Comparison of ENCODE assay signal across 10 mouse cellular contexts in genomic region chr4:127536952-127537351, GRCm38 (mm10).
DNase-seq lines count a peak whose midpoint lies in the region; ATAC-seq lines count a peak whose summit lies in the region.
"Had no signal": no experiment of that assay in that cellular context is flagged by ENCODE, and none has a peak within 500 bp of the region (broad histone marks: within the 10 kb centered on the region; RNA-seq: fewer than 3 reads in every experiment).

No protein-coding gene starts in this region.

- no peaks in the 10 kb centered on the region for H3K4me1 ChIP-seq in kidney, embryonic 15.5 days
- peaks cover 4% of the 10 kb centered on the region; the same call in 1 of the 2 replicates for H3K4me1 ChIP-seq in midbrain, embryonic 14.5 days (ENCODE audit: control insufficient read depth, insufficient read depth, low read length)
- H3K4me1 ChIP-seq in midbrain, embryonic 15.5 days, result no peaks in the 10 kb centered on the region
- no peaks in the 10 kb centered on the region for H3K4me1 ChIP-seq in embryonic facial prominence, embryonic 10.5 days
- H3K4me1 ChIP-seq: megakaryocyte, embryonic 14.5 days had no signal

- no peak overlapping the region for H3K27ac ChIP-seq in kidney, embryonic 15.5 days
- H3K27ac ChIP-seq in midbrain, embryonic 14.5 days (replicated peaks; ENCODE audit: low read depth, low read length), result no peak overlapping the region
- H3K27ac ChIP-seq in midbrain, embryonic 15.5 days, result no peak overlapping the region
- no peak overlapping the region for H3K27ac ChIP-seq in embryonic facial prominence, embryonic 10.5 days (replicated peaks)

- ATAC-seq in kidney, embryonic 15.5 days (replicated peaks; ENCODE audit: low FRiP score), result no peak
- ATAC-seq in midbrain, embryonic 14.5 days (ENCODE audit: low FRiP score, low TSS enrichment), result no peak
- no peak for ATAC-seq in midbrain, embryonic 15.5 days (replicated peaks)

- DNase-seq in cerebellum, postnatal 10 days, result peak; percentile 70 to 74
- DNase-seq in cerebellum, adult 9-10 months, result no peak
- peak; percentile 5 for DNase-seq in kidney, postnatal 14 days
- peak; percentile 65 for DNase-seq in midbrain, embryonic 14.5 days
- peak; percentile 18 for DNase-seq in embryonic facial prominence, embryonic 10.5 days (ENCODE audit: low spot score)
- no peak for DNase-seq in yolk sac, embryonic 10.5 days (ENCODE audit: low spot score)

- H3K4me3 ChIP-seq in kidney, embryonic 15.5 days (replicated peaks), result no peak overlapping the region
- no peak overlapping the region for H3K4me3 ChIP-seq in midbrain, embryonic 14.5 days (replicated peaks; ENCODE audit: low read depth, low read length)
- H3K4me3 ChIP-seq in midbrain, embryonic 15.5 days, result no peak overlapping the region
- H3K4me3 ChIP-seq in embryonic facial prominence, embryonic 10.5 days, result no peak overlapping the region
- H3K4me3 ChIP-seq: megakaryocyte, embryonic 14.5 days had no signal

- H3K4me2 ChIP-seq in kidney, embryonic 15.5 days, result no peak overlapping the region
- H3K4me2 ChIP-seq in midbrain, embryonic 14.5 days (ENCODE audit: low read length), result no peak overlapping the region
- H3K4me2 ChIP-seq in midbrain, embryonic 15.5 days, result no peak overlapping the region
- H3K4me2 ChIP-seq: heart, embryonic 11.5 days had no signal

- H3K9ac ChIP-seq in kidney, embryonic 15.5 days, result no peak overlapping the region
- no peak overlapping the region for H3K9ac ChIP-seq in midbrain, embryonic 14.5 days (replicated peaks; ENCODE audit: low read length)
- no peak overlapping the region for H3K9ac ChIP-seq in midbrain, embryonic 15.5 days

- no peaks in the 10 kb centered on the region for H3K27me3 ChIP-seq in kidney, embryonic 15.5 days
- no peaks in the 10 kb centered on the region for H3K27me3 ChIP-seq in midbrain, embryonic 14.5 days (ENCODE audit: control insufficient read depth, insufficient read depth, low read length)
- no peaks in the 10 kb centered on the region for H3K27me3 ChIP-seq in midbrain, embryonic 15.5 days (replicated peaks)
- H3K27me3 ChIP-seq in embryonic facial prominence, embryonic 10.5 days (replicated peaks; ENCODE audit: low read depth, poor library complexity, severe bottlenecking), result no peaks in the 10 kb centered on the region
- H3K27me3 ChIP-seq: megakaryocyte, embryonic 14.5 days had no signal

- H3K9me3 ChIP-seq in kidney, embryonic 15.5 days (replicated peaks), result no peaks in the 10 kb centered on the region
- H3K9me3 ChIP-seq in midbrain, embryonic 14.5 days (ENCODE audit: control insufficient read depth, low read length), result no peaks in the 10 kb centered on the region
- H3K9me3 ChIP-seq in midbrain, embryonic 15.5 days, result no peaks in the 10 kb centered on the region
- H3K9me3 ChIP-seq in embryonic facial prominence, embryonic 10.5 days, result 0 out of 2 replicates have a peak, but pooled peaks cover 3% of the 10 kb centered on the region

- 53% methylated on average over 5 of the region's 5 CpGs for WGBS in kidney, embryonic 15.5 days
- 55% methylated on average over 5 of the region's 5 CpGs for WGBS in midbrain, embryonic 14.5 days
- WGBS in midbrain, embryonic 15.5 days, result 47% methylated on average over 5 of the region's 5 CpGs
- 48% methylated on average over 5 of the region's 5 CpGs for WGBS in embryonic facial prominence, embryonic 10.5 days

- no peaks in the 10 kb centered on the region for H3K36me3 ChIP-seq in kidney, embryonic 15.5 days
- H3K36me3 ChIP-seq in midbrain, embryonic 14.5 days (ENCODE audit: control insufficient read depth, insufficient read depth, low read length), result no peaks in the 10 kb centered on the region
- H3K36me3 ChIP-seq in midbrain, embryonic 15.5 days (replicated peaks), result no peaks in the 10 kb centered on the region
- no peaks in the 10 kb centered on the region for H3K36me3 ChIP-seq in embryonic facial prominence, embryonic 10.5 days (replicated peaks)

Comparison
In these comparisons a context has a peak if more than half of its experiments do, and no peak if none do; other contexts are left out.
1. DNase-seq: peak in cerebellum, postnatal 10 days (2 of 2), kidney, postnatal 14 days (single experiment), midbrain, embryonic 14.5 days (single experiment) and embryonic facial prominence, embryonic 10.5 days (single experiment); none in cerebellum, adult 9-10 months (single experiment) and yolk sac, embryonic 10.5 days (single experiment).